ENCODE assay signal across 9 mouse cellular contexts in the genomic region with DNA sequence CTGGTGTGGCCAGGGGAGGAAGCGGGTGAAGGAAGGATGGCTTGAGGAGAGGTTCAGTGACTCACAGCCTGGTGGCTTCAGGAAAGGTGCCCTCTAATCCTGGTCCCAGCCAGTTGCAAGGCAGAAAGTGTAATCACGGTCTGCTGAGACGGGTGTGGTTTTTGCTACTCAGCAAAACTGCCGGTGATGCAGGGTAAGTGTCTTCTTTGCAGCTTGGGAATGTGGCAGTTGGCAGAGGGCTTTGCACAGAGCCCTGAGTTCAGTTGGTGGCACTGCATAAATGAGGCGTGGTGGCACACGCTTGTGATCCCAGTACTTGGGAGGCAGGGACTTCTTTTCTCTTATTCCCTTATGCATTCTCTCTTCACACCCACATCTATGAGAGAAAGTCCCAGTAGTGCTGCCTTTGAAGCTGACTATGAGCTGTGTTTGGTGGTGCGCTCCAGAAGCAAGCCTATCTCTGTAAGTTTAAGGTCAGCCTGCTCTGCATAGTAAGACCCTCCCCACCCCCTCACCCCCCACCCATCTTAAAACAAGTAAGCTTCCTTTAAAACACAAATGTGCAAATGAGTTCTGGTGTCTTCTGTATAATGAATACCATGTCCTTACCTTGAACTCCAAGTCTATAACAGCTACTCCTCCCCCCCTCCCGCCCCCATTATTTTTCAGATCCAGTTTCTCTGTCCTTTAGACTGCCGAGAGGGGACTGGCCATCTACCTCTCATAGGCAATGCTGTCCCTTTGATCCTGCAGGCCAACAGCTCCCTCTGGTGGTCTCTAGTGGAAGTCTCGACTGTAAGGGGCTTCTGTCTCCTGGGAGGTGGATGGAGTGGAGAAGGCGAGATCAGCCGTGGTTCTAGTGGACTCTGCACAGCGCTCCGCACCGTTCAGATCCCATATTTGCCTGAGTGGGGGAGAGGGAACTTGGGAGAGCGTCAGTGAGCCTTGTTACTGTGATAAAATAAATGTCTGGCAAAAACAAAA. TPM values are rescaled to one million over a fixed set of nuclear protein-coding genes. Genes with fewer than 3 reads are reported as not detected.
A peak's percentile ranks its signal among the peaks of the same experiment; 100 is the strongest.
DNase-seq lines count a peak whose midpoint lies in the region; ATAC-seq and TF ChIP-seq lines count a peak whose summit lies in the region.
"Had no signal": no experiment of that assay in that cellular context is flagged by ENCODE, and none has a peak within 500 bp of the region (broad histone marks: within the 10 kb centered on the region; RNA-seq: fewer than 3 reads in every experiment).

No protein-coding gene starts in this region.

- H3K4me1 ChIP-seq in forebrain, embryonic 10.5 days = peaks cover 7% of the 10 kb centered on the region; the same call in 1 of the 2 replicates
- no peaks in the 10 kb centered on the region for H3K4me1 ChIP-seq in heart, embryonic 15.5 days (replicated peaks)
- H3K4me1 ChIP-seq in liver, embryonic 14.5 days (replicated peaks; ENCODE audit: control insufficient read depth in 2 of 2, insufficient read depth in 2 of 2, low read length in 1 of 2) = peaks cover 0 to 3% of the 10 kb centered on the region in 2 experiments; a peak in 2 of 4 replicates
- H3K4me1 ChIP-seq in neural tube, embryonic 11.5 days (ENCODE audit: control insufficient read depth, insufficient read depth, low read length) = no peaks in the 10 kb centered on the region
- no peaks in the 10 kb centered on the region for H3K4me1 ChIP-seq in stomach, embryonic 15.5 days

- no peak overlapping the region for H3K9ac ChIP-seq in heart, embryonic 15.5 days
- H3K9ac ChIP-seq in liver, embryonic 14.5 days (replicated peaks) = no peak overlapping the region
- H3K9ac ChIP-seq in neural tube, embryonic 11.5 days (ENCODE audit: low read length) = no peak overlapping the region
- no peak overlapping the region for H3K9ac ChIP-seq in stomach, embryonic 15.5 days

- H3K4me2 ChIP-seq in heart, embryonic 15.5 days = no peak overlapping the region
- H3K4me2 ChIP-seq in liver, embryonic 14.5 days (ENCODE audit: low read depth) = no peak overlapping the region
- H3K4me2 ChIP-seq in neural tube, embryonic 11.5 days (ENCODE audit: low read depth) = no peak overlapping the region
- H3K4me2 ChIP-seq in stomach, embryonic 15.5 days = no peak overlapping the region

- peak; percentile 71 for DNase-seq in c-Kit-negative CD71-positive TER-119-positive erythroid progenitor cells, embryonic 14.5 days (ENCODE audit: low read depth, low spot score)
- peak; percentile 88 for DNase-seq in forebrain, embryonic 10.5 days (ENCODE audit: extremely low spot score, low spot score)
- DNase-seq in kidney, postnatal 14 days = peak; percentile 92
- peak; percentile 63 to 71 (median 63) for DNase-seq in liver, embryonic 14.5 days (ENCODE audit: low read depth in 3 of 3, low spot score in 3 of 3)
- peak; percentile 86 for DNase-seq in neural tube, embryonic 11.5 days (ENCODE audit: low spot score)

- H3K36me3 ChIP-seq in forebrain, embryonic 10.5 days (replicated peaks) = no peaks in the 10 kb centered on the region
- no peaks in the 10 kb centered on the region for H3K36me3 ChIP-seq in heart, embryonic 15.5 days
- H3K36me3 ChIP-seq in liver, embryonic 14.5 days (replicated peaks; ENCODE audit: control insufficient read depth, insufficient read depth, low read depth) = no peaks in the 10 kb centered on the region
- H3K36me3 ChIP-seq in neural tube, embryonic 11.5 days (ENCODE audit: control insufficient read depth, insufficient read depth, low read length) = no peaks in the 10 kb centered on the region
- no peaks in the 10 kb centered on the region for H3K36me3 ChIP-seq in stomach, embryonic 15.5 days

- TF ChIP-seq CTCF in liver, embryonic 14.5 days (IDR thresholded peaks at IDR 0.05; ENCODE audit: low read depth) = peak; percentile 96

- no peak overlapping the region for H3K4me3 ChIP-seq in forebrain, embryonic 10.5 days
- H3K4me3 ChIP-seq in heart, embryonic 15.5 days = no peak overlapping the region
- no peak overlapping the region for H3K4me3 ChIP-seq in liver, embryonic 14.5 days (ENCODE audit: insufficient read depth in 1 of 2, low read depth in 2 of 2, low read length in 2 of 2)
- no peak overlapping the region for H3K4me3 ChIP-seq in neural tube, embryonic 11.5 days (ENCODE audit: low read depth, low read length)
- no peak overlapping the region for H3K4me3 ChIP-seq in stomach, embryonic 15.5 days (replicated peaks)
- H3K4me3 ChIP-seq: erythroblast, embryonic 14.5 days had no signal

- no peaks in the 10 kb centered on the region for H3K27me3 ChIP-seq in forebrain, embryonic 10.5 days (ENCODE audit: poor library complexity, severe bottlenecking)
- no peaks in the 10 kb centered on the region; the same call in 1 of the 2 replicates for H3K27me3 ChIP-seq in heart, embryonic 15.5 days
- H3K27me3 ChIP-seq in liver, embryonic 14.5 days (ENCODE audit: control insufficient read depth, insufficient read depth, low read length) = no peaks in the 10 kb centered on the region
- H3K27me3 ChIP-seq in neural tube, embryonic 11.5 days (ENCODE audit: control insufficient read depth, insufficient read depth, low read length) = 0 out of 2 replicates have a peak, but pooled peaks cover 2% of the 10 kb centered on the region
- 0 out of 2 replicates have a peak, but pooled peaks cover 4% of the 10 kb centered on the region for H3K27me3 ChIP-seq in stomach, embryonic 15.5 days (replicated peaks)

- no peak overlapping the region for H3K27ac ChIP-seq in forebrain, embryonic 10.5 days
- no peak overlapping the region for H3K27ac ChIP-seq in heart, embryonic 15.5 days
- H3K27ac ChIP-seq in liver, embryonic 14.5 days = no peak overlapping the region
- H3K27ac ChIP-seq in neural tube, embryonic 11.5 days (ENCODE audit: low read depth, low read length) = no peak overlapping the region
- H3K27ac ChIP-seq in stomach, embryonic 15.5 days = no peak overlapping the region

- WGBS in forebrain, embryonic 10.5 days = 42% methylated on average over 16 of the region's 16 CpGs
- WGBS in heart, embryonic 15.5 days = 38% methylated on average over 16 of the region's 16 CpGs
- 28% methylated on average over 16 of the region's 16 CpGs for WGBS in liver, embryonic 14.5 days (ENCODE audit: insufficient replicate concordance)
- 43% methylated on average over 16 of the region's 16 CpGs for WGBS in neural tube, embryonic 11.5 days
- WGBS in stomach, embryonic 15.5 days = 38% methylated on average over 16 of the region's 16 CpGs

- TF ChIP-seq EP300 in liver, embryonic 14.5 days (IDR thresholded peaks at IDR 0.05; ENCODE audit: low read depth) = no peak

- no peaks in the 10 kb centered on the region for H3K9me3 ChIP-seq in forebrain, embryonic 10.5 days
- no peaks in the 10 kb centered on the region for H3K9me3 ChIP-seq in heart, embryonic 15.5 days (replicated peaks)
- no peaks in the 10 kb centered on the region for H3K9me3 ChIP-seq in liver, embryonic 14.5 days (ENCODE audit: control insufficient read depth, low read length)
- H3K9me3 ChIP-seq in neural tube, embryonic 11.5 days (ENCODE audit: control insufficient read depth, low read length) = no peaks in the 10 kb centered on the region
- H3K9me3 ChIP-seq in stomach, embryonic 15.5 days = no peaks in the 10 kb centered on the region

- ATAC-seq in CD4-positive, CD25-positive, alpha-beta regulatory T cell, adult 4 months = peak; percentile 94
- ATAC-seq in heart, embryonic 15.5 days (replicated peaks; ENCODE audit: insufficient number of reproducible peaks, insufficient read depth, low FRiP score, low read depth) = peak; percentile 72
- peak; percentile 74 for ATAC-seq in liver, embryonic 14.5 days (ENCODE audit: insufficient read depth)
- peak; percentile 89 for ATAC-seq in neural tube, embryonic 11.5 days (ENCODE audit: insufficient read depth, low FRiP score, low TSS enrichment)
- ATAC-seq in stomach, embryonic 15.5 days (ENCODE audit: insufficient read depth, low FRiP score, low read depth) = peak; percentile 73

RNA-seq across cellular contexts. Expression of a gene that starts 11.2 kb away (rescaled TPM):
- 10 to 100 TPM; 49.7 to 81.3 TPM for polyA plus RNA-seq in CD4-positive, CD25-positive, alpha-beta regulatory T cell, adult 4 months (2017; shearing (Covaris generic))
- 828 and 834 TPM in 2 replicates for polyA plus RNA-seq in forebrain, embryonic 10.5 days (2016; fragmentation: Nextera tagmentation; extraction: Ambion mirVana)
- 208 and 223 TPM in 2 replicates for polyA plus RNA-seq in heart, embryonic 15.5 days (2015; fragmentation: Nextera tagmentation; extraction: Ambion mirVana)
- 87.7 and 139 TPM in 2 replicates for polyA plus RNA-seq in liver, embryonic 14.5 days (2012; rRNA removed)
- polyA plus RNA-seq in liver, embryonic 14.5 days (2014; fragmentation: Nextera tagmentation; extraction: Ambion mirVana) = 388 and 401 TPM in 2 replicates
- 389 and 409 TPM in 2 replicates for polyA plus RNA-seq in neural tube, embryonic 11.5 days (2014; fragmentation: Nextera tagmentation; extraction: Ambion mirVana)
- 172 and 175 TPM in 2 replicates for polyA plus RNA-seq in stomach, embryonic 15.5 days (2015; fragmentation: Nextera tagmentation; extraction: Ambion mirVana)

RNA-seq across cellular contexts. Expression of a gene that starts 15.2 kb away (rescaled TPM):
- polyA plus RNA-seq in CD4-positive, CD25-positive, alpha-beta regulatory T cell, adult 4 months (2017; shearing (Covaris generic)) = not detected
- polyA plus RNA-seq in forebrain, embryonic 10.5 days (2016; fragmentation: Nextera tagmentation; extraction: Ambion mirVana) = 0.40 and 0.79 TPM in 2 replicates
- polyA plus RNA-seq in heart, embryonic 15.5 days (2015; fragmentation: Nextera tagmentation; extraction: Ambion mirVana) = 1.4 TPM in 2 replicates
- 0.74 and 1.2 TPM in 2 replicates for polyA plus RNA-seq in liver, embryonic 14.5 days (2012; rRNA removed)
- polyA plus RNA-seq in liver, embryonic 14.5 days (2014; fragmentation: Nextera tagmentation; extraction: Ambion mirVana) = 0.28 and 0.40 TPM in 2 replicates
- polyA plus RNA-seq in neural tube, embryonic 11.5 days (2014; fragmentation: Nextera tagmentation; extraction: Ambion mirVana) = 0.62 and 1.3 TPM in 2 replicates
- polyA plus RNA-seq in stomach, embryonic 15.5 days (2015; fragmentation: Nextera tagmentation; extraction: Ambion mirVana) = 2.4 and 3.0 TPM in 2 replicates
- polyA plus RNA-seq: erythroblast, embryonic 14.5 days had no signal

RNA-seq across cellular contexts. Expression of a gene that starts 45.7 kb away (rescaled TPM):
- polyA plus RNA-seq in CD4-positive, CD25-positive, alpha-beta regulatory T cell, adult 4 months (2017; shearing (Covaris generic)) = 1 to 10 TPM; 2.2 to 3.1 TPM
- polyA plus RNA-seq in forebrain, embryonic 10.5 days (2016; fragmentation: Nextera tagmentation; extraction: Ambion mirVana) = 10.5 and 10.6 TPM in 2 replicates
- polyA plus RNA-seq in heart, embryonic 15.5 days (2015; fragmentation: Nextera tagmentation; extraction: Ambion mirVana) = 17.7 and 18.4 TPM in 2 replicates
- polyA plus RNA-seq in liver, embryonic 14.5 days (2012; rRNA removed) = 5.4 TPM in 2 replicates
- polyA plus RNA-seq in liver, embryonic 14.5 days (2014; fragmentation: Nextera tagmentation; extraction: Ambion mirVana) = 6.9 and 7.7 TPM in 2 replicates
- polyA plus RNA-seq in neural tube, embryonic 11.5 days (2014; fragmentation: Nextera tagmentation; extraction: Ambion mirVana) = 14.5 and 16.0 TPM in 2 replicates
- 11.2 and 12.0 TPM in 2 replicates for polyA plus RNA-seq in stomach, embryonic 15.5 days (2015; fragmentation: Nextera tagmentation; extraction: Ambion mirVana)
